Mouse (Mus musculus) G1E (cell line): ENCODE results near the gene Agpat4. TPM values are rescaled to one million over a fixed set of nuclear protein-coding genes. Genes with fewer than 3 reads are reported as not detected.
"Not testable (repeated sequence)": the region's sequence is repeated elsewhere in the genome, so short reads cannot be mapped to it uniquely, and the experiment has no call there.

ENCODE experiments used
- ATAC-seq: 2 replicates; pipeline ENCODE4 v1.8.0; 2016; ENCODE audit warnings: mild to moderate bottlenecking; ENCODE audit not compliant: insufficient number of reproducible peaks, poor library complexity, low FRiP score, severe bottlenecking; ENCODE audit errors: extremely low read depth
- DNase-seq: peaks from one replicate; pipeline ENCODE4 v3.0.0; 2012; ENCODE audit warnings: low spot score
- H3K27me3 ChIP-seq: 2 replicates; pipeline ENCODE4 v1.6.1; 2012; ENCODE audit warnings: mild to moderate bottlenecking, low read length, inconsistent platforms; ENCODE audit not compliant: insufficient read depth
- H3K36me3 ChIP-seq: replicated peaks from 2 replicates; pipeline ENCODE3; 2012; ENCODE audit warnings: mild to moderate bottlenecking, inconsistent platforms
- H3K4me1 ChIP-seq: 2 replicates; pipeline ENCODE4 v1.6.1; 2012; ENCODE audit warnings: low read depth, low read length, inconsistent platforms, mixed read lengths; ENCODE audit not compliant: insufficient read depth
- H3K4me3 ChIP-seq: 2 replicates; pipeline ENCODE4 v1.5.1; 2012; ENCODE audit warnings: low read depth, mild to moderate bottlenecking, inconsistent platforms, low read length, moderate library complexity, mixed read lengths
- H3K9me3 ChIP-seq: replicated peaks from 2 replicates; pipeline ENCODE4 v1.6.1; 2012; ENCODE audit warnings: inconsistent platforms
- CTCF ChIP-seq: IDR thresholded peaks from 2 replicates; pipeline ENCODE4 v1.5.1; 2012; ENCODE audit warnings: low read depth, low read length, inconsistent platforms, mixed read lengths
- GATA1 ChIP-seq: IDR thresholded peaks from 2 replicates; pipeline ENCODE4 v1.6.1; 2012; ENCODE audit warnings: borderline replicate concordance, low read length, inconsistent platforms, mixed read lengths
- GATA2 ChIP-seq: IDR thresholded peaks from 2 replicates; pipeline ENCODE4 v1.6.1; 2012; ENCODE audit warnings: low read depth, low read length, inconsistent platforms, borderline replicate concordance
- POLR2AphosphoS5 ChIP-seq: IDR thresholded peaks from 2 replicates; pipeline ENCODE4 v1.6.1; 2012; ENCODE audit warnings: low read depth, low read length, inconsistent platforms; ENCODE audit not compliant: insufficient replicate concordance
- TAL1 ChIP-seq: conservative IDR thresholded peaks from 2 replicates; pipeline ENCODE4 v1.6.1; 2012; ENCODE audit warnings: low read depth, low read length, inconsistent platforms, mixed read lengths
- polyA plus RNA-seq: library from polyadenylated mRNA; stranded (reverse); fragments of >175 nt; gene quantifications from 2 replicates; pipeline ENCODE4 v1.2.3, GENCODE M21; 2012
- total RNA-seq, 2 experiments: library from RNA; stranded (forward) in 1 of 2; stranded (reverse) in 1 of 2; fragments of 200-1000 nt in 1 of 2; fragments of >200 nt in 1 of 2; fragmentation: Nextera tagmentation in 1 of 2; gene quantifications; 2 replicates each; pipeline ENCODE4 v1.2.3; 2014 to 2017

Gene Agpat4
- total and polyA plus RNA-seq, 3 experiments: 7.5 to 14.0 (median 11.0) TPM

DNA sequence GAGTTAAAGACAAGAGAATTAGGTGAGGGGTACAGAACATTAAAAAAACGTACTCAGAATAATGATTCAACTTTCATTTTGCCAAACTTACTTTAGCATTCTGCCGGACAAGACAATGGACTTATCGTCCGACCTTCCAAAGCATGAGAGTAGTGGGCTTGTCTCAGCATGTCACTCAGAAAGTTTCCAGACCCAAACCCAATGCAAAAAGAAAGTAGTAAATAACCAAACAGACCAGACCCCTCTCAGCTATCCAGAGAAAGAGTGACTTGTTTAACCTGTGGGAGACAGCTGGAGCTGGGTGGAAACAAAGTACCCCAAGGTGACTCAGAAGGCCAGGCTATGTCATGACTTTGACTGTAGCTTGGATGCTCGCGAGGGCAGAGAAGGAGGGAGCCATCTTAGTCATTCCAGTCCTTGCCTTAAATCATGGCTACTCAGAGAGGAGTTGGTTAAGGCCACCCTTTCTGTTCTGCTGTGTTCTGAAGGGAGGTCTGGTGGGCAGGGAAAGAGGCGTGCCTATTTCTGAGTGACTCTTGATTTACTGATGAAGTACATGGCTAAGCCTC is 2.8 kb downstream of the Agpat4 start:
- Histone ChIP-seq H3K36me3 (peaks cover 25% of the 10 kb centered on the region), H3K4me3 (no peak overlapping the region; the same call in 1 of the 2 replicates), H3K4me1 (peaks cover 51% of the 10 kb centered on the region), H3K27me3 (no peaks in the 10 kb centered on the region), H3K9me3 (no peaks in the 10 kb centered on the region)
- TF ChIP-seq TAL1 (no peak), GATA1 (no peak), GATA2 (no peak), CTCF (no peak), POLR2AphosphoS5 (no peak)
- DNase-seq: no peak
- ATAC-seq: no peak

DNA sequence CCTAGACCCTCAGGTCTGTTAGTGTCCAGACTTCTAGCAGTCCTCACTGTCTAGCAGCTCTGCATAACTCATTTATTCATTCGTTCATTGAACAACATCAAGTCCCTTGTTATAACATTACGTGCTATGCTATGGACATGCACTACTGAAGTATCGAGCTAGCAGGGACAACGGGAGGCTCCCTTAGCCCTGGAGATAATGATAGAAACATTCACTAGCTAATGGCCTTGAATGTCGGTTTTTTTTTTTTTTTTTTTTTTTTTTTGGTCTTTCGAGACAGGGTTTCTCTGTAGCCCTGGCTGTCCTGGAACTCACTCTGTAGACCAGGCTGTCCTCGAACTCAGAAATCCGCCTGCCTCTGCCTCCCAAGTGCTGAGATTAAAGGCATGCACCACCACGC is 3.8 kb downstream of the Agpat4 start:
- not testable (repeated sequence) for ATAC-seq, DNase-seq, H3K4me3 ChIP-seq, H3K27me3 ChIP-seq, H3K9me3 ChIP-seq
- peaks cover 52% of the 10 kb centered on the region for H3K4me1 ChIP-seq
- peaks cover 34% of the 10 kb centered on the region for H3K36me3 ChIP-seq

DNA sequence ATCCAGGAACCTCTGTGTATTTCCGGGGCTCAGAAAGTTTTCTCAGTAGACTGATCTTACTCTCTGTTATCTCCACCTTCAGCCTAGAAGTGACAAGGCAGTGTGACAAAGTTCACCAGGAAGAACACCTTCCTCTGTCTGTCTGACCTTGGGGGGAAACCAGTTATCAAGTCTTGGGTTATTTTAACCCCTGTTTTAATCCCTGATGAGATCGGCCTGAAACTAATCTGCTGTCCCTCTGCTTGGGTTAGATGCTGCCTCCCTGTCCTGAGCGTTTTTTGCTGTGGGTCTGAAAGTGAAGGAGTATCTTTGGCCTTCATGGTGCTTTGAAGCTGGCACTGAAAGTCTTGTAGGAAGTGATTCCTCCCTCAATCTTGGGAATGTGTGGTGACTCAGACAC is 4.7 kb downstream of the Agpat4 start:
- Histone ChIP-seq H3K36me3 (peaks cover 43% of the 10 kb centered on the region), H3K4me1 (peaks cover 54% of the 10 kb centered on the region), H3K4me3 (no peak overlapping the region), H3K9me3 (no peaks in the 10 kb centered on the region), H3K27me3 (no peaks in the 10 kb centered on the region)
- no peak for DNase-seq
- TF ChIP-seq TAL1 (no peak), GATA2 (no peak), GATA1 (no peak), POLR2AphosphoS5 (no peak)
- no peak for ATAC-seq

DNA sequence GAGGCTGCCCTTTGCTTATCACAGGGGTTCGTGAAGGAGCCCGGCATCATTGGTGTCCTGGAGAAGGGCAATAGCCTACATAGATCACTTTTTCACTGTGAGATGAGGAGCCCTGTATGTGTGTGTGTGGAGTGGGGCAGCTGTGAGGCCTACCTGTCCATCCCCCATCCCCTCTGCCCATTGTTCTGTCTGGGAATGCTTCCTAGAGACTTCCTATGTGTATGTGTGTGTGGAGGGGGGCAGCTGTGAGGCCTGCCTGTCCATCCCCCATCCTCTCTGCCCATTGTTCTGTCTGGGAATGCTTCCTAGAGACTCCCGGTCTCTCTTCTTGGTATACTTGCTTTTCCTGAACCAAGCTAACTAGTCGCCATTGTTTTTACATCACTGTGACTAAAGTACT is 8.6 kb downstream of the Agpat4 start:
- ATAC-seq (no peak), DNase-seq (no peak)
- Histone ChIP-seq H3K27me3 (no peaks in the 10 kb centered on the region), H3K36me3 (peaks cover 66% of the 10 kb centered on the region), H3K4me1 (peaks cover 27% of the 10 kb centered on the region; the same call in 1 of the 2 replicates), H3K9me3 (no peaks in the 10 kb centered on the region), H3K4me3 (no peak overlapping the region)
- TF ChIP-seq CTCF (no peak), GATA2 (no peak)

DNA sequence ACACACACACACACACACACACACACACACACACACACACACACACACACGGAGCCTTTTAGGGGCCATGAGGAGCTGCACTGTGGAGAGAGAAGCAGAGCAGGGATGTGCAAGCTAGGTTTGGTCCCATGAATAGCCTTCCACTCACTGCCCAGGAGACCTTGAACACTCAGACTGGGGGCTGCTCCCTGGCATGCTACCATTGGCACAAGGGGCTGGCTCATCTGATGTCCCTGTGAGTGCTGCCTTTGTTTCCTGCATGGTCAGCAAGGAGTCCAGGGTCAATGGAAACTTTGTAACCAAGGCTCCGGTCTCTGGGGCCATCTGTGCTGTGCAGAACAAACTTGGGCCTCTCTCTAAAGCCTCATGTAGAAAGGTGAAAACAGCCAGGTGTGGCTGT is 10.5 kb downstream of the Agpat4 start:
- DNase-seq (no peak), ATAC-seq (no peak)
- TF ChIP-seq GATA2 (no peak), CTCF (no peak), GATA1 (no peak), POLR2AphosphoS5 (no peak), TAL1 (no peak)
- no peaks in the 10 kb centered on the region for H3K9me3 ChIP-seq
- no peak overlapping the region for H3K4me3 ChIP-seq
- no peaks in the 10 kb centered on the region for H3K27me3 ChIP-seq
- peaks cover 16% of the 10 kb centered on the region; the same call in 1 of the 2 replicates for H3K4me1 ChIP-seq
- H3K36me3 ChIP-seq: peaks cover 71% of the 10 kb centered on the region

DNA sequence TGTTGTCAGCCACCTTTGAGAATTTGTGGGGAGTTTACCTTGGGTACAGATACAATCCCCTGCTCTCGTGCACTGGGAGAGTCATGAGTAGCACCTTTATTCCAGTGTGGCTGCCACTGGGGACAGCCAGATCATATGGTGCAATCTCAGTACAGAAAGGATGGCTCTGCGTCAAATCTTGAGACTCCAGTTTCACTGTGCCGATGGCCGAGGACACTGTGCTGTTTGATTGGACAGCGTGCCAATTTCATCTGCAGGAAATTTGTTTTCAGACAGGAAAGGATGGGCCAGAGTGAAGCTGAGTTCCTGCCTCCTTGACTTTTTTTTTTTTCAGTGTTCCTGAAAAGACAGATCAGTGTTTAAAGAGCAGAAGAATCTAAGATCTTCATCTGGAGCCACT is 12.7 kb downstream of the Agpat4 start:
- H3K36me3 ChIP-seq: peaks cover 68% of the 10 kb centered on the region

DNA sequence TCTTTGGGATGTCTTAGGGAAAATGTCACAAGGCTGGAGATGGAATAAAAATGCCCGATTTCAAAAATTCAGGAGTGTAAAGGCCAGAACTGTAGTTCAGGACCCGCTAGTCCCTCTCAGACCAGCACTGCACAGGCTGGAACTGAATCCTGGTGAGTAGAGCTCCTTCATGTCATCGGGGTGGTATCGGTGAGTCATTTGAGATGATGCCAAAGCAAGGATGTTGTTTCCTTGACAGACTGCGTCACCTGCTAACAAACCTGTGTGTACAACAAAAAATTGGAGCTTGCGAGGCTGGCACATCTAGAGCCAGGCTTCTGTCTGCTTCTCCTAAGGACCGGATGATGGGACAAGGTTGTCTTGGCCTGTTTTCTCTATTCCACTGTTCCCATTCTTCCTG is 13.1 kb downstream of the Agpat4 start:
- Histone ChIP-seq H3K36me3 (peaks cover 65% of the 10 kb centered on the region), H3K27me3 (no peaks in the 10 kb centered on the region), H3K9me3 (no peaks in the 10 kb centered on the region), H3K4me1 (peaks cover 9% of the 10 kb centered on the region; the same call in 1 of the 2 replicates), H3K4me3 (no peak overlapping the region)
- ATAC-seq: no peak
- DNase-seq: no peak
- TF ChIP-seq GATA1 (no peak), CTCF (no peak), TAL1 (no peak), POLR2AphosphoS5 (no peak), GATA2 (no peak)

More for the DNA sequence above, 12.7 kb downstream of the Agpat4 start:
- Histone ChIP-seq H3K4me1 (peaks cover 9% of the 10 kb centered on the region; the same call in 1 of the 2 replicates), H3K4me3 (no peak overlapping the region), H3K27me3 (no peaks in the 10 kb centered on the region), H3K9me3 (no peaks in the 10 kb centered on the region)
- ATAC-seq (no peak), DNase-seq (no peak)
- no peak for TF ChIP-seq GATA2
- no peak for TF ChIP-seq POLR2AphosphoS5
- no peak for TF ChIP-seq CTCF
- TF ChIP-seq GATA1: no peak
- TF ChIP-seq TAL1: no peak
